Mouse (Mus musculus): ENCODE measurements around the gene Hbq1b. TPM values are rescaled to one million over a fixed set of nuclear protein-coding genes. Genes with fewer than 3 reads are reported as not detected.
A peak's percentile ranks its signal among the peaks of the same experiment; 100 is the strongest.
"Not testable (repeated sequence)": the region's sequence is repeated elsewhere in the genome, so short reads cannot be mapped to it uniquely, and the experiment has no call there.

The Hbq1b gene
- polyA plus RNA-seq (2012; rRNA removed): not detected in 2 replicates

- H3K36me3 ChIP-seq (ENCODE audit: control insufficient read depth, insufficient read depth, low read length); H3K4me3 ChIP-seq (ENCODE audit: low read depth, low read length); H3K27ac ChIP-seq (ENCODE audit: insufficient read depth, low read depth, low read length); H3K27me3 ChIP-seq (ENCODE audit: control insufficient read depth, insufficient read depth, low read length); H3K4me1 ChIP-seq (ENCODE audit: control insufficient read depth, insufficient read depth, insufficient read length, low read length): not testable (repeated sequence)
- peak; percentile 77; the same call in 1 of the 2 replicates for TF ChIP-seq CTCF (IDR thresholded peaks at IDR 0.05; ENCODE audit: extremely low read depth, insufficient read length, insufficient replicate concordance, low read depth, low read length)
- 16% methylated on average over 31 of the region's 33 CpGs for WGBS
These were observed at the start of gene Hbq1b for GRCm38 (mm10) chr11:32286695-32287492. Gene Hbq1b, plus strand, starts transcription at chr11:32286965.

- Histone ChIP-seq H3K4me1 (ENCODE audit: control insufficient read depth, insufficient read depth, insufficient read length, low read length) (peaks cover 3% of the 10 kb centered on the region; the same call in 1 of the 2 replicates), H3K27me3 (ENCODE audit: control insufficient read depth, insufficient read depth, low read length) (no peaks in the 10 kb centered on the region), H3K36me3 (ENCODE audit: control insufficient read depth, insufficient read depth, low read length) (peaks cover 22% of the 10 kb centered on the region), H3K4me3 (ENCODE audit: low read depth, low read length) (no peak overlapping the region), H3K27ac (ENCODE audit: insufficient read depth, low read depth, low read length) (no peak overlapping the region)
- 93% methylated on average over 3 of the region's 3 CpGs for WGBS
- TF ChIP-seq CTCF (IDR thresholded peaks at IDR 0.05; ENCODE audit: extremely low read depth, insufficient read length, insufficient replicate concordance, low read depth, low read length) (no peak), POLR2A (IDR thresholded peaks at IDR 0.05; ENCODE audit: low read depth, low read length) (no peak)
These were observed 49.4 kb upstream of the Hbq1b start for GRCm38 (mm10) chr11:32237411-32237795.

GRCm38 (mm10) chr11:32238093-32238860, 48.5 kb upstream of the Hbq1b start:
- Histone ChIP-seq H3K27ac (ENCODE audit: insufficient read depth, low read depth, low read length) (no peak overlapping the region), H3K27me3 (ENCODE audit: control insufficient read depth, insufficient read depth, low read length) (no peaks in the 10 kb centered on the region), H3K36me3 (ENCODE audit: control insufficient read depth, insufficient read depth, low read length) (peaks cover 17% of the 10 kb centered on the region), H3K4me3 (ENCODE audit: low read depth, low read length) (no peak overlapping the region), H3K4me1 (ENCODE audit: control insufficient read depth, insufficient read depth, insufficient read length, low read length) (peaks cover 3% of the 10 kb centered on the region; the same call in 1 of the 2 replicates)
- no peak for TF ChIP-seq POLR2A (IDR thresholded peaks at IDR 0.05; ENCODE audit: low read depth, low read length)
- TF ChIP-seq CTCF (IDR thresholded peaks at IDR 0.05; ENCODE audit: extremely low read depth, insufficient read length, insufficient replicate concordance, low read depth, low read length): peak; percentile 93
- WGBS: 56% methylated on average over 5 of the region's 5 CpGs

- H3K27ac ChIP-seq (ENCODE audit: insufficient read depth, low read depth, low read length): peak overlapping the region; percentile 15; the same call in 1 of the 2 replicates
- H3K36me3 ChIP-seq (ENCODE audit: control insufficient read depth, insufficient read depth, low read length): peaks cover 19% of the 10 kb centered on the region
These were observed 45.4 kb upstream of the Hbq1b start for GRCm38 (mm10) chr11:32241391-32241790.

DNA sequence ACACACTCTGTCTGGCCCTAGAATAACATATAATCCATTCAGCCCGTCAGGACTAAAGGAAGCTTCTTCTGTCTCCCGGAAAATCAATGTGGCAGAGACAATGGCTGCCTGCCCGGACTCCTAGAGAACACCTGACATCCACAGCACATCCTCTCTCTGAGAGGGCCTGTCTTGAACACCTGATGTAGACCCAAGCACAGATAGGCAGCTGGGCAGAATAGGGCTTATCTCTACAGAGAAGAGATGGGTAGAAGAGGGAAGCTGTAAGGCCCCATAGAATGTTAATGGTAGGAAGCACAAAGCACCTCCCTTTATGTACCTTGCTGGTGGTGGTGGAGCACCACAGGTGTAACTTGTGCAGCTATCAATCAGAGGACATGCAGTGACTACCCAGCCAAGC, 44.6 kb upstream of the Hbq1b start:
- TF ChIP-seq CTCF (IDR thresholded peaks at IDR 0.05; ENCODE audit: extremely low read depth, insufficient read length, insufficient replicate concordance, low read depth, low read length) (no peak), POLR2A (IDR thresholded peaks at IDR 0.05; ENCODE audit: low read depth, low read length) (no peak)
- 47% methylated on average over 3 of the region's 3 CpGs for WGBS
- Histone ChIP-seq H3K4me3 (ENCODE audit: low read depth, low read length) (no peak overlapping the region), H3K27ac (ENCODE audit: insufficient read depth, low read depth, low read length) (no peak overlapping the region), H3K36me3 (ENCODE audit: control insufficient read depth, insufficient read depth, low read length) (peaks cover 19% of the 10 kb centered on the region), H3K4me1 (ENCODE audit: control insufficient read depth, insufficient read depth, insufficient read length, low read length) (peaks cover 3% of the 10 kb centered on the region; the same call in 1 of the 2 replicates), H3K27me3 (ENCODE audit: control insufficient read depth, insufficient read depth, low read length) (no peaks in the 10 kb centered on the region)

More at GRCm38 (mm10) chr11:32241391-32241790, 45.4 kb upstream of the Hbq1b start:
- TF ChIP-seq POLR2A (IDR thresholded peaks at IDR 0.05; ENCODE audit: low read depth, low read length) (no peak), CTCF (IDR thresholded peaks at IDR 0.05; ENCODE audit: extremely low read depth, insufficient read length, insufficient replicate concordance, low read depth, low read length) (no peak)
- Histone ChIP-seq H3K4me3 (ENCODE audit: low read depth, low read length) (no peak overlapping the region), H3K4me1 (ENCODE audit: control insufficient read depth, insufficient read depth, insufficient read length, low read length) (peaks cover 3% of the 10 kb centered on the region; the same call in 1 of the 2 replicates), H3K27me3 (ENCODE audit: control insufficient read depth, insufficient read depth, low read length) (no peaks in the 10 kb centered on the region)

DNA sequence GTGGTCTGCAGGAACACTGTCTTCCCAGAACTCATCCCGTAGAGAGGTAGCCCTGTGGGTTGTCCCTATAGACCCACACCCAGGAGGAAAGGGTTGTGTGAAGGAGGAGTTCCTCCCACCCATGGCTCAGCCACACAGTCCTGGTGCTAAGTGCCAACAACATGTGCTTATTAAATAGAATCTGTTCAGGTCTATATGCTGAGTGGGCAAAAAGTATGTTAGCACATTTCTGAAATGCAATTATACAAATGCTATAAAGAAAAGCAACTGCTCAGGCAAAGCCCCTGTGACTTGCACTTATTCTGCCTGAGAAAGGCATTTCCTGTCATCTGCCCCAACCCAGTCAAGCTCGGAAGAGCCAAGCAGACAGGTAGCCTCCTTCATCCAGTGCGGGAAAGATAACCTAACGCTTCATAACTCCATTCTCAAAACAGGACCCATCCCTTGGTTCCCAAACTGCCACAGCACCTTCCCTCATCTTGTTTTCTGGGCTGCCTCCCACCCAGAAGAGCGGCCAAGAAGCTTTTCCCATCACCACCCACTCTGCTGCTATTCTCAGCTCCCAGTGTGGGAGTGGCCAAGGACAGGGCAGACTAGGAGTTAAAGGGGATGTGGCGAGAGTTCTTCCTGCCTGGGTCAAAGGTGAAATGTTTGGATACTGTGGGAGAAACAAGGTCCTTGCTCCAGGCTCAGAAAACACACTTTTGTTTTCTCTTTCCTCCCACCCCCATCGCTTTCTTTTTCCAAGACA, 43.4 kb upstream of the Hbq1b start:
- no peak for TF ChIP-seq POLR2A (IDR thresholded peaks at IDR 0.05; ENCODE audit: low read depth, low read length)
- TF ChIP-seq CTCF (IDR thresholded peaks at IDR 0.05; ENCODE audit: extremely low read depth, insufficient read length, insufficient replicate concordance, low read depth, low read length): no peak
- Histone ChIP-seq H3K36me3 (ENCODE audit: control insufficient read depth, insufficient read depth, low read length) (peaks cover 24% of the 10 kb centered on the region), H3K4me3 (ENCODE audit: low read depth, low read length) (no peak overlapping the region), H3K27ac (ENCODE audit: insufficient read depth, low read depth, low read length) (no peak overlapping the region), H3K27me3 (ENCODE audit: control insufficient read depth, insufficient read depth, low read length) (no peaks in the 10 kb centered on the region), H3K4me1 (ENCODE audit: control insufficient read depth, insufficient read depth, insufficient read length, low read length) (peaks cover 3% of the 10 kb centered on the region; the same call in 1 of the 2 replicates)
- WGBS: 81% methylated on average over 7 of the region's 7 CpGs
